Mouse (Mus musculus): Measurements from ENCODE around the gene BC049352.

- TF ChIP-seq CTCF (IDR thresholded peaks at IDR 0.05; ENCODE audit: insufficient read depth, low read depth, low read length) (no peak), POLR2A (IDR thresholded peaks at IDR 0.05; ENCODE audit: insufficient read depth, low read depth, low read length) (no peak)
Observed at GRCm38 (mm10) chr9:45261872-45262271, 80.1 kb downstream of the BC049352 start.

Measured in olfactory bulb, adult 2 months (tissue).